Mouse (Mus musculus): ENCODE data around the gene Cyp2c66. TPM values are rescaled to one million over a fixed set of nuclear protein-coding genes. Genes with fewer than 3 reads are reported as not detected.

Cyp2c66 gene
- not detected for polyA plus RNA-seq (2014; fragmentation: Illumina TruSeq; extraction: RNeasy Lipid Tissue Mini Kit (QIAGEN cat#74804); ENCODE audit: low read depth, low replicate concordance)

DNA sequence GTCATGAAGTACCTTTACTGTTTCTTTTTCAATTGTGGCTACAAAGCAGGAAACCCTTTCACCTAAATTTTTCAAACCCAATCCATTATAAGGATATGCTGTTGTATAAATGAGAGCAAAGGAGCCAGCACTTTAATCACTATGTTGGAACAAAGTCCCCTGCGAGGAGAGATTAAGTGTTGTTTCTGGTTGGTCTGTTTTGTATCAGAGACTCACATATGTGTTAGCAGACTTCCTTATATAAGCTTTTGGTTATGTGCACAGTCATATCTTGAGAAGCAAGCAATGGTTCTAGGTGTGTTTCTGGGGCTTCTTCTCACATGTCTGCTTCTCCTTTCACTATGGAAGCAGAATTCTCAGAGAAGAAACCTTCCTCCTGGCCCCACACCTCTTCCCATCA is at the start of gene Cyp2c66:
Cyp2c66 (plus strand) TSS at position 255 of the 400 bp plus-strand sequence.

Other genes starting within 250 kb of the Cyp2c66 start
- gene Hells, start 183.0 kb upstream of the Cyp2c66 start, polyA plus RNA-seq (2014; fragmentation: Illumina TruSeq; extraction: RNeasy Lipid Tissue Mini Kit (QIAGEN cat#74804); ENCODE audit: low read depth, low replicate concordance), result 2.1 TPM
- gene Cyp2c55, start 106.9 kb upstream of the Cyp2c66 start, polyA plus RNA-seq (2014; fragmentation: Illumina TruSeq; extraction: RNeasy Lipid Tissue Mini Kit (QIAGEN cat#74804); ENCODE audit: low read depth, low replicate concordance), result 18.1 TPM
- 0.40 TPM for gene Cyp2c65, start 52.9 kb upstream of the Cyp2c66 start, polyA plus RNA-seq (2014; fragmentation: Illumina TruSeq; extraction: RNeasy Lipid Tissue Mini Kit (QIAGEN cat#74804); ENCODE audit: low read depth, low replicate concordance)
- 4,657 TPM for gene Cyp2c29, start 155.5 kb downstream of the Cyp2c66 start, polyA plus RNA-seq (2014; fragmentation: Illumina TruSeq; extraction: RNeasy Lipid Tissue Mini Kit (QIAGEN cat#74804); ENCODE audit: low read depth, low replicate concordance)